Mouse (Mus musculus) testis, adult 2 months (tissue): ENCODE results near the gene Tmem88. TPM values are rescaled to one million over a fixed set of nuclear protein-coding genes. Genes with fewer than 3 reads are reported as not detected.

Experiments used
- H3K27ac ChIP-seq: fragments of 200-500 bp; 2 replicates; pipeline ENCODE4 v1.5.1; 2012; ENCODE audit warnings: low read depth, low read length; ENCODE audit not compliant: control insufficient read depth, insufficient read depth
- H3K27me3 ChIP-seq: fragments of 200-500 bp; 2 replicates; pipeline ENCODE4 v1.6.1; 2012; ENCODE audit warnings: mild to moderate bottlenecking, low read length, moderate library complexity; ENCODE audit not compliant: control insufficient read depth, insufficient read depth
- H3K36me3 ChIP-seq: fragments of 200-500 bp; 2 replicates; pipeline ENCODE4 v1.6.1; 2012; ENCODE audit warnings: mild to moderate bottlenecking, low read length; ENCODE audit not compliant: control insufficient read depth, insufficient read depth
- H3K4me1 ChIP-seq: fragments of 200-500 bp; 2 replicates; pipeline ENCODE4 v1.6.1; 2012; ENCODE audit warnings: low read length; ENCODE audit not compliant: control insufficient read depth, insufficient read depth
- H3K4me3 ChIP-seq: fragments of 200-500 bp; 2 replicates; pipeline ENCODE4 v1.5.1; 2012; ENCODE audit warnings: low read depth, mild to moderate bottlenecking, low read length, moderate library complexity, mixed read lengths; ENCODE audit not compliant: control insufficient read depth
- CTCF ChIP-seq: fragments of 200-500 bp; IDR thresholded peaks from 2 replicates; pipeline ENCODE4 v1.5.1; 2012; ENCODE audit warnings: low read depth, mild to moderate bottlenecking, inconsistent platforms, low read length, moderate library complexity; ENCODE audit not compliant: control insufficient read depth, insufficient read depth, insufficient replicate concordance
- POLR2A ChIP-seq: fragments of 200-500 bp; IDR thresholded peaks from 2 replicates; pipeline ENCODE4 v1.6.1; 2012; ENCODE audit warnings: low read depth, mild to moderate bottlenecking, inconsistent platforms, low read length, moderate library complexity; ENCODE audit not compliant: control insufficient read depth
- polyA plus RNA-seq: library from polyadenylated mRNA; depleted of rRNA; stranded (reverse); fragments of >200 nt; gene quantifications from 2 replicates; pipeline ENCODE4 v1.2.3, GENCODE M21; 2012; rRNA removed

The Tmem88 gene
- polyA plus RNA-seq, 1 experiment: 2.0 TPM

GRCm38 (mm10) chr11:69364376-69364775 is 33.7 kb downstream of the Tmem88 start:
- no peak for TF ChIP-seq POLR2A
- Histone ChIP-seq H3K4me3 (no peak overlapping the region), H3K27ac (no peak overlapping the region), H3K4me1 (peaks cover 30% of the 10 kb centered on the region), H3K36me3 (no peaks in the 10 kb centered on the region; the same call in 1 of the 2 replicates), H3K27me3 (no peaks in the 10 kb centered on the region)

GRCm38 (mm10) chr11:69362479-69362878 is 35.6 kb downstream of the Tmem88 start:
- no peak overlapping the region for H3K4me3 ChIP-seq
- H3K36me3 ChIP-seq: peaks cover 5% of the 10 kb centered on the region
- H3K27me3 ChIP-seq: no peaks in the 10 kb centered on the region
- TF ChIP-seq POLR2A: no peak
- H3K4me1 ChIP-seq: peaks cover 24% of the 10 kb centered on the region
- no peak overlapping the region for H3K27ac ChIP-seq

GRCm38 (mm10) chr11:69362021-69362420 is 36.0 kb downstream of the Tmem88 start:
- H3K4me1 ChIP-seq: peaks cover 20% of the 10 kb centered on the region
- H3K27ac ChIP-seq: no peak overlapping the region
- H3K4me3 ChIP-seq: no peak overlapping the region
- H3K27me3 ChIP-seq: no peaks in the 10 kb centered on the region
- peaks cover 5% of the 10 kb centered on the region for H3K36me3 ChIP-seq
- TF ChIP-seq POLR2A (no peak), CTCF (no peak)

GRCm38 (mm10) chr11:69357690-69358089 is 40.3 kb downstream of the Tmem88 start:
- Histone ChIP-seq H3K36me3 (peaks cover 12% of the 10 kb centered on the region), H3K27ac (no peak overlapping the region), H3K27me3 (no peaks in the 10 kb centered on the region), H3K4me3 (no peak overlapping the region), H3K4me1 (no peaks in the 10 kb centered on the region)
- no peak for TF ChIP-seq CTCF
- TF ChIP-seq POLR2A: no peak

GRCm38 (mm10) chr11:69356544-69356943 is 41.5 kb downstream of the Tmem88 start:
- H3K4me1 ChIP-seq: no peaks in the 10 kb centered on the region
- peaks cover 12% of the 10 kb centered on the region for H3K36me3 ChIP-seq
- no peak overlapping the region for H3K27ac ChIP-seq
- H3K27me3 ChIP-seq: no peaks in the 10 kb centered on the region
- H3K4me3 ChIP-seq: no peak overlapping the region
- TF ChIP-seq POLR2A: no peak
- TF ChIP-seq CTCF: no peak

Other genes starting within 250 kb of the Tmem88 start
- 0.29 and 0.49 TPM in 2 replicates for gene Alox12b, start 241.2 kb downstream of the Tmem88 start, polyA plus RNA-seq
- 0.05 and 0.06 TPM in 2 replicates for gene Alox8, start 200.4 kb downstream of the Tmem88 start, polyA plus RNA-seq
- gene Gucy2e, start 161.2 kb downstream of the Tmem88 start, polyA plus RNA-seq: 0.16 and 0.17 TPM in 2 replicates
- 20.6 and 21.6 TPM in 2 replicates for gene Cntrob, start 74.5 kb downstream of the Tmem88 start, polyA plus RNA-seq
- 17.9 and 25.5 TPM in 2 replicates for gene Trappc1, start 74.3 kb downstream of the Tmem88 start, polyA plus RNA-seq
- 12.1 and 12.2 TPM in 2 replicates for gene Kcnab3, start 72.0 kb downstream of the Tmem88 start, polyA plus RNA-seq
- 4.4 and 5.7 TPM in 2 replicates for gene Rnf227, start 57.8 kb downstream of the Tmem88 start, polyA plus RNA-seq
- gene Chd3, start 28.8 kb downstream of the Tmem88 start, polyA plus RNA-seq: 49.4 and 52.5 TPM in 2 replicates
- 325 and 343 TPM in 2 replicates for gene Naa38, start 2.7 kb downstream of the Tmem88 start, polyA plus RNA-seq
- 35.3 and 42.5 TPM in 2 replicates for gene Cyb5d1, start 2.6 kb downstream of the Tmem88 start, polyA plus RNA-seq
- gene Kdm6b, start 15.4 kb upstream of the Tmem88 start, polyA plus RNA-seq: 8.0 and 8.6 TPM in 2 replicates
- 39.3 and 42.7 TPM in 2 replicates for gene Dnah2, start 150.9 kb upstream of the Tmem88 start, polyA plus RNA-seq
- gene Efnb3, start 162.0 kb upstream of the Tmem88 start, polyA plus RNA-seq: 2.7 and 3.3 TPM in 2 replicates
- gene Wrap53, start 182.0 kb upstream of the Tmem88 start, polyA plus RNA-seq: 9.5 and 9.7 TPM in 2 replicates
- 22.1 TPM in 2 replicates for gene Trp53, start 182.1 kb upstream of the Tmem88 start, polyA plus RNA-seq
- 27.9 and 40.5 TPM in 2 replicates for gene Atp1b2, start 207.7 kb upstream of the Tmem88 start, polyA plus RNA-seq
- 11.9 and 16.4 TPM in 2 replicates for gene Shbg, start 219.7 kb upstream of the Tmem88 start, polyA plus RNA-seq
- 7.0 and 9.4 TPM in 2 replicates for gene Sat2, start 223.8 kb upstream of the Tmem88 start, polyA plus RNA-seq
- gene Fxr2, start 234.8 kb upstream of the Tmem88 start, polyA plus RNA-seq: 63.3 and 69.1 TPM in 2 replicates